Mouse (Mus musculus): ENCODE results near the gene Pou3f1.

Pou3f1 gene

GRCm38 (mm10) chr4:124709961-124710446 lies 53.4 kb downstream of the Pou3f1 start:
- DNase-seq (ENCODE audit: low read depth, low spot score), result no peak

Data from 3T3-L1 (cell line).